Mouse (Mus musculus) C2C12 (cell line): ENCODE data around the gene Ripor2.

Source experiments
- CEBPB ChIP-seq: IDR thresholded peaks from one replicate; pipeline ENCODE4 v1.6.1; 2011; ENCODE audit warnings: low read depth, mild to moderate bottlenecking, control low read depth, moderate library complexity
- CTCF ChIP-seq: IDR thresholded peaks from one replicate; pipeline ENCODE4 v1.5.1; 2011; ENCODE audit not compliant: control insufficient read depth, insufficient read depth, insufficient read length
- FOSL1 ChIP-seq: IDR thresholded peaks from one replicate; pipeline ENCODE4 v1.8.0; 2011; ENCODE audit warnings: mild to moderate bottlenecking, low read length; ENCODE audit not compliant: poor library complexity, insufficient read depth, severe bottlenecking
- MAX ChIP-seq: IDR thresholded peaks from one replicate; pipeline ENCODE4 v1.6.1; 2011; ENCODE audit warnings: mild to moderate bottlenecking, control low read depth
- MYOD1 ChIP-seq: IDR thresholded peaks from one replicate; pipeline ENCODE4 v1.6.1; 2011; ENCODE audit warnings: low read depth; ENCODE audit not compliant: control insufficient read depth, insufficient read length
- MYOG ChIP-seq: IDR thresholded peaks from one replicate; pipeline ENCODE4 v1.6.1; 2011; ENCODE audit not compliant: control insufficient read depth, insufficient read length; ENCODE audit errors: extremely low read depth
- USF1 ChIP-seq: IDR thresholded peaks from one replicate; pipeline ENCODE4 v1.6.1; 2011; ENCODE audit warnings: low read depth, mild to moderate bottlenecking, control low read depth, moderate library complexity

GRCm38 (mm10) chr13:24656719-24657497, 74.9 kb downstream of the Ripor2 start:
- TF ChIP-seq CTCF (no peak), FOSL1 (no peak), MYOD1 (peak; percentile 48), MAX (no peak), MYOG (no peak), USF1 (no peak), CEBPB (no peak)
